Mouse (Mus musculus): ENCODE measurements around the gene Nop16.

GRCm38 (mm10) chr13:54609301-54609700 lies 19.4 kb upstream of the Nop16 start:
- TF ChIP-seq CTCF (conservative IDR thresholded peaks at IDR 0.05; ENCODE audit: insufficient read depth, insufficient read length, low read depth, low read length) = no peak
- TF ChIP-seq POLR2A (IDR thresholded peaks at IDR 0.05; ENCODE audit: low read depth, low read length) = no peak
